Mouse (Mus musculus): ENCODE results near the gene Trappc2l. TPM values are rescaled to one million over a fixed set of nuclear protein-coding genes. Genes with fewer than 3 reads are reported as not detected.

The Trappc2l gene
- polyA plus RNA-seq, 1 experiment from 2014 or later: 49.5 TPM

- no peak for TF ChIP-seq CTCF (IDR thresholded peaks at IDR 0.05; ENCODE audit: low read depth)
- no peak for TF ChIP-seq EP300 (optimal IDR thresholded peaks at IDR 0.05)
- Histone ChIP-seq H3K27me3 (ENCODE audit: control insufficient read depth, insufficient read depth, low read length) (no peaks in the 10 kb centered on the region), H3K4me2 (replicated peaks; ENCODE audit: low read depth) (no peak overlapping the region), H3K4me1 (replicated peaks; ENCODE audit: control insufficient read depth, insufficient read depth) (no peaks in the 10 kb centered on the region), H3K36me3 (ENCODE audit: control insufficient read depth, insufficient read depth, low read length) (no peaks in the 10 kb centered on the region), H3K27ac (replicated peaks) (no peak overlapping the region), H3K4me3 (ENCODE audit: low read depth, low read length) (no peak overlapping the region), H3K9ac (ENCODE audit: low read length) (no peak overlapping the region), H3K9me3 (ENCODE audit: control insufficient read depth, low read length) (no peaks in the 10 kb centered on the region)
- WGBS: 86% methylated on average over 16 of the region's 16 CpGs
- DNase-seq (ENCODE audit: low spot score): no peak
- ATAC-seq (ENCODE audit: low FRiP score, low TSS enrichment): no peak
Observed at GRCm38 (mm10) chr8:122646337-122646736, 34.9 kb downstream of the Trappc2l start.

GRCm38 (mm10) chr8:122648192-122648970 is 36.9 kb downstream of the Trappc2l start:
- Histone ChIP-seq H3K4me1 (replicated peaks; ENCODE audit: control insufficient read depth, insufficient read depth) (no peaks in the 10 kb centered on the region), H3K4me2 (replicated peaks; ENCODE audit: low read depth) (no peak overlapping the region), H3K36me3 (ENCODE audit: control insufficient read depth, insufficient read depth, low read length) (no peaks in the 10 kb centered on the region), H3K27ac (replicated peaks) (no peak overlapping the region), H3K9me3 (ENCODE audit: control insufficient read depth, low read length) (no peaks in the 10 kb centered on the region), H3K9ac (ENCODE audit: low read length) (no peak overlapping the region), H3K27me3 (ENCODE audit: control insufficient read depth, insufficient read depth, low read length) (no peaks in the 10 kb centered on the region), H3K4me3 (ENCODE audit: low read depth, low read length) (no peak overlapping the region)
- 64% methylated on average over 15 of the region's 15 CpGs for WGBS
- TF ChIP-seq EP300 (optimal IDR thresholded peaks at IDR 0.05) (no peak), CTCF (IDR thresholded peaks at IDR 0.05; ENCODE audit: low read depth) (no peak)
- DNase-seq (ENCODE audit: low spot score) (no peak), ATAC-seq (ENCODE audit: low FRiP score, low TSS enrichment) (no peak)

- Histone ChIP-seq H3K4me3 (ENCODE audit: low read depth, low read length) (no peak overlapping the region), H3K9me3 (ENCODE audit: control insufficient read depth, low read length) (no peaks in the 10 kb centered on the region), H3K27me3 (ENCODE audit: control insufficient read depth, insufficient read depth, low read length) (no peaks in the 10 kb centered on the region), H3K27ac (replicated peaks) (no peak overlapping the region), H3K4me1 (replicated peaks; ENCODE audit: control insufficient read depth, insufficient read depth) (no peaks in the 10 kb centered on the region), H3K4me2 (replicated peaks; ENCODE audit: low read depth) (no peak overlapping the region), H3K36me3 (ENCODE audit: control insufficient read depth, insufficient read depth, low read length) (no peaks in the 10 kb centered on the region), H3K9ac (ENCODE audit: low read length) (no peak overlapping the region)
- ATAC-seq (ENCODE audit: low FRiP score, low TSS enrichment) (no peak), DNase-seq (ENCODE audit: low spot score) (no peak)
- no peak for TF ChIP-seq CTCF (IDR thresholded peaks at IDR 0.05; ENCODE audit: low read depth)
- no peak for TF ChIP-seq EP300 (optimal IDR thresholded peaks at IDR 0.05)
- WGBS: 84% methylated on average over 16 of the region's 16 CpGs
Observed at GRCm38 (mm10) chr8:122651326-122651921, 40.0 kb downstream of the Trappc2l start.

- no peak for TF ChIP-seq CTCF (IDR thresholded peaks at IDR 0.05; ENCODE audit: low read depth)
- no peak for TF ChIP-seq EP300 (optimal IDR thresholded peaks at IDR 0.05)
- Histone ChIP-seq H3K27ac (replicated peaks) (no peak overlapping the region), H3K27me3 (ENCODE audit: control insufficient read depth, insufficient read depth, low read length) (no peaks in the 10 kb centered on the region), H3K9ac (ENCODE audit: low read length) (no peak overlapping the region), H3K4me2 (replicated peaks; ENCODE audit: low read depth) (no peak overlapping the region), H3K9me3 (ENCODE audit: control insufficient read depth, low read length) (no peaks in the 10 kb centered on the region), H3K4me3 (ENCODE audit: low read depth, low read length) (no peak overlapping the region), H3K4me1 (replicated peaks; ENCODE audit: control insufficient read depth, insufficient read depth) (no peaks in the 10 kb centered on the region), H3K36me3 (ENCODE audit: control insufficient read depth, insufficient read depth, low read length) (no peaks in the 10 kb centered on the region)
- DNase-seq (ENCODE audit: low spot score): no peak
- ATAC-seq (ENCODE audit: low FRiP score, low TSS enrichment): no peak
- WGBS: 57% methylated on average over 6 of the region's 6 CpGs
Observed at GRCm38 (mm10) chr8:122652643-122653042, 41.2 kb downstream of the Trappc2l start.

- no peak overlapping the region for H3K4me3 ChIP-seq (ENCODE audit: low read depth, low read length)
- no peak overlapping the region for H3K9ac ChIP-seq (ENCODE audit: low read length)
- no peak overlapping the region for H3K4me2 ChIP-seq (replicated peaks; ENCODE audit: low read depth)
- WGBS: 20% methylated on average over 7 of the region's 7 CpGs
- no peak overlapping the region for H3K27ac ChIP-seq (replicated peaks)
- no peaks in the 10 kb centered on the region for H3K36me3 ChIP-seq (ENCODE audit: control insufficient read depth, insufficient read depth, low read length)
- TF ChIP-seq EP300 (optimal IDR thresholded peaks at IDR 0.05) (no peak), CTCF (IDR thresholded peaks at IDR 0.05; ENCODE audit: low read depth) (no peak)
- peak; percentile 52; the same call in 1 of the 2 replicates for ATAC-seq (ENCODE audit: low FRiP score, low TSS enrichment)
- H3K27me3 ChIP-seq (ENCODE audit: control insufficient read depth, insufficient read depth, low read length): no peaks in the 10 kb centered on the region
- DNase-seq (ENCODE audit: low spot score): no peak
- H3K9me3 ChIP-seq (ENCODE audit: control insufficient read depth, low read length): no peaks in the 10 kb centered on the region
- no peaks in the 10 kb centered on the region for H3K4me1 ChIP-seq (replicated peaks; ENCODE audit: control insufficient read depth, insufficient read depth)
Observed at GRCm38 (mm10) chr8:122654768-122655167, 43.3 kb downstream of the Trappc2l start.

Measured in stomach, postnatal 0 days (tissue).